Comparison of ENCODE assay signal across 9 mouse cellular contexts in the genomic region with DNA sequence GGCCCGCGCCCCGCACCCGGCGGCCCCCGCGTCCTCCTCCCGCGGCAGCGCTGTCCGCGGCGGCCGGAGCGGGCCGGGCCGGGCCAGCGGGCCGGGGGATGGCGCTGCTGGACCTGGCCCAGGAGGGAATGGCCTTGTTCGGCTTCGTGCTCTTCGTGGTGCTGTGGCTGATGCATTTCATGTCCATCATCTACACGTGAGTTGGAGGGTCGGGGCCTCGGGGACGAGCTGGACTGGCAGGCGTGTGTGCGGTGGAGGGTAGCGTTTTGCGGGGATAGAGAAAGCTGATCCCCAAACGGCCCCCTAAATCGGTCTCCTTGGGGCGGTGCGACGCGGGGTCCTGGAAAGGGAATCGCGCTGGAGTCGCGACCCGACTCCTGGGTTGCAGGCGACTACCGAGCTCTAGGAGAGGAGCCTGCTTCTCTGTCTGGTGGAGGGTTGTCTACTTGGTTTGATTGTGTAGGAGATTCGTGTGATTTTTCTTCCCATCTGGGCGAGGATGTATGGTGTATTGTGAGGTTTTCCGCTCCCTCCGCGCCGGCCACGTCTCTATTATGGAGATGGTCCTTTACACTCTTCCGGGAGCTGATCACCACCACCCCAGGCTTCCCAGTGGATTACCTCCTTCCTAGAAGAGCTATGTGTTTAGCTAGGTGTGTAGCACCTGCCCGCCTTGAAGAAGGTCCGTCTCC. TPM values are rescaled to one million over a fixed set of nuclear protein-coding genes. Genes with fewer than 3 reads are reported as not detected.
DNase-seq lines count a peak whose midpoint lies in the region; ATAC-seq and TF ChIP-seq lines count a peak whose summit lies in the region.
"Had no signal": no experiment of that assay in that cellular context is flagged by ENCODE, and none has a peak within 500 bp of the region (broad histone marks: within the 10 kb centered on the region; RNA-seq: fewer than 3 reads in every experiment).

No protein-coding gene starts in this region.

- DNase-seq in cerebellum, adult 9-10 months, result peak; percentile 59
- peak; percentile 36 for DNase-seq in frontal cortex, postnatal 14 days (ENCODE audit: low spot score in 2 of 2)
- DNase-seq in kidney, postnatal 0 days (ENCODE audit: low spot score), result peak; percentile 42
- no peak for DNase-seq in ovary, postnatal 10 days (ENCODE audit: low spot score)

- H3K9ac ChIP-seq in kidney, postnatal 0 days (ENCODE audit: low read depth, low read length), result peak overlapping the region; percentile 75
- H3K9ac ChIP-seq in liver, embryonic 15.5 days, result peak overlapping the region; percentile 98

- under 1% methylated on average over 52 of the region's 54 CpGs for WGBS in kidney, postnatal 0 days
- 0% methylated on average over 42 of the region's 54 CpGs for WGBS in liver, embryonic 15.5 days (ENCODE audit: insufficient replicate concordance)
- under 1% methylated on average over 53 of the region's 54 CpGs for WGBS in olfactory bulb, adult 2 months

- H3K4me3 ChIP-seq in megakaryocyte, embryonic 14.5 days (replicated peaks), result peak overlapping the region; percentile 99
- peak overlapping the region; percentile 76 for H3K4me3 ChIP-seq in kidney, postnatal 0 days (replicated peaks; ENCODE audit: low read depth, low read length)
- peak overlapping the region; percentile 99 for H3K4me3 ChIP-seq in liver, embryonic 15.5 days (replicated peaks)
- peak overlapping the region; percentile 98 for H3K4me3 ChIP-seq in olfactory bulb, adult 2 months (ENCODE audit: insufficient read depth, low read depth, low read length)

- peak overlapping the region; percentile 83 for H3K27ac ChIP-seq in kidney, postnatal 0 days
- peak overlapping the region; percentile 93 for H3K27ac ChIP-seq in liver, embryonic 15.5 days (replicated peaks)
- H3K27ac ChIP-seq in olfactory bulb, adult 2 months (ENCODE audit: insufficient read depth, low read depth, low read length), result peak overlapping the region; percentile 87

- ATAC-seq in megakaryocyte, adult 5-6 weeks (ENCODE audit: poor library complexity, severe bottlenecking), result no peak
- peak; percentile 44 for ATAC-seq in kidney, postnatal 0 days (replicated peaks; ENCODE audit: low FRiP score, low read depth)
- peak; percentile 7; the same call in 1 of the 2 replicates for ATAC-seq in liver, embryonic 15.5 days (ENCODE audit: insufficient read depth)

- peaks cover 30% of the 10 kb centered on the region for H3K4me1 ChIP-seq in megakaryocyte, embryonic 14.5 days
- H3K4me1 ChIP-seq in kidney, postnatal 0 days (replicated peaks; ENCODE audit: insufficient read depth, low read length), result peaks cover 6% of the 10 kb centered on the region
- peaks cover 65% of the 10 kb centered on the region for H3K4me1 ChIP-seq in liver, embryonic 15.5 days (replicated peaks)
- no peaks in the 10 kb centered on the region for H3K4me1 ChIP-seq in olfactory bulb, adult 2 months (ENCODE audit: control insufficient read depth, insufficient read depth, low read length)

- peak overlapping the region; percentile 80 for H3K4me2 ChIP-seq in kidney, postnatal 0 days (ENCODE audit: low read length)
- H3K4me2 ChIP-seq in liver, embryonic 15.5 days, result peak overlapping the region; percentile 89

- no peaks in the 10 kb centered on the region for H3K9me3 ChIP-seq in megakaryocyte, embryonic 14.5 days
- H3K9me3 ChIP-seq in kidney, postnatal 0 days (replicated peaks; ENCODE audit: low read length), result no peaks in the 10 kb centered on the region
- H3K9me3 ChIP-seq in liver, embryonic 15.5 days (replicated peaks), result no peaks in the 10 kb centered on the region

- TF ChIP-seq POLR2A in olfactory bulb, adult 2 months (IDR thresholded peaks at IDR 0.05; ENCODE audit: insufficient read depth, low read depth, low read length), result no peak

- TF ChIP-seq CTCF in kidney, postnatal 0 days (IDR thresholded peaks at IDR 0.05; ENCODE audit: low read depth), result no peak
- TF ChIP-seq CTCF in olfactory bulb, adult 2 months (IDR thresholded peaks at IDR 0.05; ENCODE audit: insufficient read depth, low read depth, low read length), result no peak

- H3K36me3 ChIP-seq in megakaryocyte, embryonic 14.5 days (replicated peaks; ENCODE audit: low read length), result no peaks in the 10 kb centered on the region
- H3K36me3 ChIP-seq in kidney, postnatal 0 days (ENCODE audit: insufficient read depth, low read length), result no peaks in the 10 kb centered on the region
- no peaks in the 10 kb centered on the region for H3K36me3 ChIP-seq in liver, embryonic 15.5 days (replicated peaks)

- no peaks in the 10 kb centered on the region for H3K27me3 ChIP-seq in megakaryocyte, embryonic 14.5 days (replicated peaks)
- H3K27me3 ChIP-seq in kidney, postnatal 0 days (ENCODE audit: insufficient read depth, low read length), result no peaks in the 10 kb centered on the region
- H3K27me3 ChIP-seq in liver, embryonic 15.5 days, result no peaks in the 10 kb centered on the region

RNA-seq across cellular contexts. Expression of a gene that starts 0.6 kb away (rescaled TPM):
- polyA plus RNA-seq in megakaryocyte, embryonic 14.5 days (2012; ENCODE audit: insufficient read depth, low replicate concordance), result 1.4 and 3.1 TPM in 2 replicates
- total RNA-seq in megakaryocyte, adult 5-6 weeks (2015), result 47.6 and 53.4 TPM in 2 replicates
- 28.9 and 32.8 TPM in 2 replicates for total RNA-seq in megakaryocyte, adult 5-6 weeks (2017)
- 7.4 and 7.6 TPM in 2 replicates for polyA plus RNA-seq in kidney, postnatal 0 days (2015; fragmentation: Nextera tagmentation; extraction: Ambion mirVana)
- 5.0 and 5.6 TPM in 2 replicates for polyA plus RNA-seq in liver, embryonic 15.5 days (2015; fragmentation: Nextera tagmentation; extraction: Ambion mirVana)
- polyA plus RNA-seq in olfactory bulb, adult 2 months (2012; ENCODE audit: insufficient read depth, insufficient read length, low replicate concordance, missing spikeins), result 114 TPM in 1 of 2 replicates, not detected in the other

RNA-seq across cellular contexts. Expression of a gene that starts 50.9 kb away (rescaled TPM):
- 0.35 TPM in 1 of 2 replicates, not detected in the other for polyA plus RNA-seq in megakaryocyte, embryonic 14.5 days (2012; ENCODE audit: insufficient read depth, low replicate concordance)
- total RNA-seq in megakaryocyte, adult 5-6 weeks (2015), result not detected in 2 replicates
- total RNA-seq in megakaryocyte, adult 5-6 weeks (2017), result not detected in 2 replicates
- polyA plus RNA-seq in kidney, postnatal 0 days (2015; fragmentation: Nextera tagmentation; extraction: Ambion mirVana), result not detected in 2 replicates
- polyA plus RNA-seq in liver, embryonic 15.5 days (2015; fragmentation: Nextera tagmentation; extraction: Ambion mirVana), result not detected in 2 replicates
- not detected in 2 replicates for polyA plus RNA-seq in olfactory bulb, adult 2 months (2012; ENCODE audit: insufficient read depth, insufficient read length, low replicate concordance, missing spikeins)
- total RNA-seq: common myeloid progenitor, adult 5-6 weeks had no signal
